26 mouse cellular contexts compared by ENCODE assay signal in the genomic region with DNA sequence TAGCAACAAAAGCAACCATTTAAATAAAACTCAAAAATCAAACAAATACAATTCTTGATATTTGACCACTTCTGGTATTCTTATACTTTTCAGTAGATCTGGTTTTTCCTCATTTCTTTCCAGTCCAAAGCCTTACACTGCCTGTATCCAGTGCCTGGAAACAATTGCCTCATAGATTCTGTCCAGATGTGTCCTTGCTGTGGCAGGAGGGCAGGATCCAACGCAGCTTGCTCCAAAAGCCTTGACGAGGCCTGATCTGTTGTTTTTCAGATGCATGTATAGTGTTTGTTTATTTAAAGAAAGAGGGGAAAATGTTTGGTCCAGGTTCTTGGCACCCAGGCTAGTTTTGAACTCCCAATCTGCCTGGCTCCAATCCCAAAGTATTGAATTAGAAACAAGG. TPM values are rescaled to one million over a fixed set of nuclear protein-coding genes. Genes with fewer than 3 reads are reported as not detected.
"Had no signal": no experiment of that assay in that cellular context is flagged by ENCODE, and none has a peak within 500 bp of the region (broad histone marks: within the 10 kb centered on the region; RNA-seq: fewer than 3 reads in every experiment).

No protein-coding gene starts in this region.

- H3K4me2 ChIP-seq: limb, embryonic 13.5 days; liver, embryonic 12.5 days; liver, embryonic 15.5 days; lung, embryonic 15.5 days; midbrain, embryonic 13.5 days; neural tube, embryonic 13.5 days; stomach, embryonic 15.5 days had no signal

- H3K27ac ChIP-seq: limb, embryonic 10.5 days; limb, embryonic 13.5 days; liver, embryonic 12.5 days; liver, embryonic 15.5 days; lung, embryonic 15.5 days; macrophage; midbrain, embryonic 10.5 days; midbrain, embryonic 13.5 days; neural tube, embryonic 13.5 days; stomach, embryonic 15.5 days had no signal

- H3K4me1 ChIP-seq: limb, embryonic 10.5 days; limb, embryonic 13.5 days; liver, embryonic 12.5 days; liver, embryonic 15.5 days; lung, embryonic 15.5 days; megakaryocyte, embryonic 14.5 days; stomach, embryonic 15.5 days had no signal

- H3K4me3 ChIP-seq: limb, embryonic 10.5 days; limb, embryonic 13.5 days; liver, embryonic 12.5 days; liver, embryonic 15.5 days; lung, embryonic 15.5 days; megakaryocyte, embryonic 14.5 days; midbrain, embryonic 10.5 days; midbrain, embryonic 13.5 days; myocyte; neural tube, embryonic 13.5 days; stomach, embryonic 15.5 days had no signal

- H3K9me3 ChIP-seq: limb, embryonic 10.5 days; limb, embryonic 13.5 days; liver, embryonic 12.5 days; liver, embryonic 15.5 days; lung, embryonic 15.5 days; megakaryocyte, embryonic 14.5 days; midbrain, embryonic 10.5 days; midbrain, embryonic 13.5 days; neural tube, embryonic 13.5 days; stomach, embryonic 15.5 days had no signal

- ATAC-seq: intestine, postnatal 0 days; liver, embryonic 12.5 days; midbrain, embryonic 13.5 days; midbrain, embryonic 16.5 days had no signal

- H3K27me3 ChIP-seq: limb, embryonic 13.5 days; liver, embryonic 12.5 days; liver, embryonic 15.5 days; lung, embryonic 15.5 days; midbrain, embryonic 13.5 days; neural tube, embryonic 13.5 days; stomach, embryonic 15.5 days had no signal

- H3K36me3 ChIP-seq: limb, embryonic 10.5 days; limb, embryonic 13.5 days; liver, embryonic 12.5 days; liver, embryonic 15.5 days; lung, embryonic 15.5 days; stomach, embryonic 15.5 days had no signal

- DNase-seq: kidney, adult 8-10 months; kidney, postnatal 14 days; kidney, postnatal 4 days; layer of hippocampus, postnatal 36 days; liver; lung, adult 18-20 months; retina, postnatal 1 day; right cerebral cortex, postnatal 25 days; spleen, adult 18-20 months; thymus, postnatal 36 days had no signal

- H3K9ac ChIP-seq: limb, embryonic 13.5 days; liver, embryonic 12.5 days; liver, embryonic 15.5 days; lung, embryonic 15.5 days; midbrain, embryonic 13.5 days; neural tube, embryonic 13.5 days; stomach, embryonic 15.5 days had no signal

RNA-seq across cellular contexts. Expression of a gene that starts 34.7 kb away (rescaled TPM):
- total RNA-seq: monocyte, adult 5-6 weeks; neutrophil, adult 5-6 weeks had no signal
- polyA plus RNA-seq: macrophage had no signal
